Mouse (Mus musculus): Measurements from ENCODE around the gene Catsperz.

DNA sequence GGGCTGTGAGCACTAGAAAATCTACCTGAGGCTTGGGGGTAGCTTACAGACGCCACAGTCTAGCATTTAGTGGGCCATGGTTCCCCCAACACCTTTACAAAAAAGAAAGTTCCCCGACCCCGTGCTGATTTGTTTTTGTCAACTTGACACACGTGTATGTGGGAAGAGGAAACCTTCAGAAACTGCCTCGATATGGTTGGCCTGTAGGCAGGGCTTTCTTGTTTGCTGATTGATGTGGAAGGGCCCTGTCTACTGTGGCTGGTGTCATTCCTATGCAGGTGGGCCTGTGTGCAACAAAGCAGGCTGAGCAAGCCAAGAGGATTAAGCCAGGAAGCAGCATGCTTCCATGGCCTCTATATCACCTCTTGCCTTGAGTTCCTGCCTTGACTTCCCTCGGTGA lies 12.1 kb downstream of the Catsperz start:
- no peak for TF ChIP-seq CTCF (IDR thresholded peaks at IDR 0.05; ENCODE audit: control insufficient read depth, insufficient read depth, insufficient read length)
- TF ChIP-seq MAX (IDR thresholded peaks at IDR 0.05) = no peak
- no peak for TF ChIP-seq USF1 (IDR thresholded peaks at IDR 0.05; ENCODE audit: low read depth)
- no peak for TF ChIP-seq MYOD1 (IDR thresholded peaks at IDR 0.05; ENCODE audit: control insufficient read depth, insufficient read length, low read depth)
- TF ChIP-seq CEBPB (IDR thresholded peaks at IDR 0.05; ENCODE audit: low read depth) = no peak

Measured in C2C12 (cell line).